ENCODE assay signal across 9 mouse cellular contexts in genomic region chr6:72219549-72219948, GRCm38 (mm10). TPM values are rescaled to one million over a fixed set of nuclear protein-coding genes. Genes with fewer than 3 reads are reported as not detected.
A peak's percentile ranks its signal among the peaks of the same experiment; 100 is the strongest.
DNase-seq lines count a peak whose midpoint lies in the region; ATAC-seq and TF ChIP-seq lines count a peak whose summit lies in the region.
"Had no signal": no experiment of that assay in that cellular context is flagged by ENCODE, and none has a peak within 500 bp of the region (broad histone marks: within the 10 kb centered on the region; RNA-seq: fewer than 3 reads in every experiment).

No protein-coding gene starts in this region.

- DNase-seq in heart, adult 9 months (ENCODE audit: low spot score in 2 of 2), result no peak
- DNase-seq in kidney, postnatal 14 days, result peak; percentile 47
- DNase-seq in kidney, adult 2 months, result no peak
- peak; percentile 46 for DNase-seq in thymus, postnatal 4 days
- DNase-seq in thymus, adult 18-20 months, result no peak

- TF ChIP-seq POLR2A in kidney, adult 2 months (IDR thresholded peaks at IDR 0.05; ENCODE audit: low read depth, low read length), result no peak

- no peak for ATAC-seq in heart, embryonic 12.5 days (ENCODE audit: insufficient number of reproducible peaks, low FRiP score)
- no peak for ATAC-seq in inflammation-experienced regulatory T-cells, adult 6 months
- ATAC-seq: forebrain, embryonic 13.5 days had no signal

- peak overlapping the region; percentile 26; the same call in 1 of the 2 replicates for H3K9ac ChIP-seq in heart, embryonic 12.5 days
- H3K9ac ChIP-seq: forebrain, embryonic 13.5 days; liver, embryonic 15.5 days had no signal

- WGBS in heart, embryonic 12.5 days, result 23% methylated on average over 5 of the region's 5 CpGs
- WGBS in kidney, adult 2 months, result 64% methylated on average over 5 of the region's 5 CpGs

- 0 out of 2 replicates have a peak overlapping the region, but pooled peaks have one; percentile 5 for H3K27ac ChIP-seq in heart, embryonic 12.5 days (ENCODE audit: poor library complexity, severe bottlenecking)
- H3K27ac ChIP-seq in kidney, adult 2 months (ENCODE audit: insufficient read depth, low read depth, low read length), result no peak overlapping the region
- H3K27ac ChIP-seq: forebrain, embryonic 13.5 days; liver, embryonic 15.5 days had no signal

- no peak overlapping the region for H3K4me3 ChIP-seq in heart, embryonic 12.5 days
- H3K4me3 ChIP-seq in kidney, adult 2 months (ENCODE audit: insufficient read depth, low read depth, low read length), result no peak overlapping the region
- H3K4me3 ChIP-seq: forebrain, embryonic 13.5 days; liver, embryonic 15.5 days had no signal

- TF ChIP-seq CTCF in kidney, adult 2 months (conservative IDR thresholded peaks at IDR 0.05; ENCODE audit: insufficient read depth, insufficient read length, low read depth, low read length), result no peak

- H3K9me3 ChIP-seq in heart, embryonic 12.5 days (replicated peaks), result no peaks in the 10 kb centered on the region
- H3K9me3 ChIP-seq: forebrain, embryonic 13.5 days; liver, embryonic 15.5 days had no signal

- no peaks in the 10 kb centered on the region for H3K27me3 ChIP-seq in heart, embryonic 12.5 days (replicated peaks)
- no peaks in the 10 kb centered on the region for H3K27me3 ChIP-seq in kidney, adult 2 months (replicated peaks; ENCODE audit: control insufficient read depth, insufficient read depth, low read length)

- H3K4me1 ChIP-seq in heart, embryonic 12.5 days (replicated peaks), result peaks cover 90% of the 10 kb centered on the region
- peaks cover 14% of the 10 kb centered on the region for H3K4me1 ChIP-seq in kidney, adult 2 months (ENCODE audit: control insufficient read depth, insufficient read depth, low read length)

- no peaks in the 10 kb centered on the region for H3K36me3 ChIP-seq in heart, embryonic 12.5 days
- H3K36me3 ChIP-seq in kidney, adult 2 months (ENCODE audit: control insufficient read depth, insufficient read depth, low read length), result no peaks in the 10 kb centered on the region
- H3K36me3 ChIP-seq: liver, embryonic 15.5 days had no signal

- no peak overlapping the region; the same call in 1 of the 2 replicates for H3K4me2 ChIP-seq in heart, embryonic 12.5 days
- H3K4me2 ChIP-seq: forebrain, embryonic 13.5 days; liver, embryonic 15.5 days had no signal

RNA-seq across cellular contexts. Expression of gene Atoh8, which starts 15.8 kb away (rescaled TPM):
- polyA plus RNA-seq in heart, embryonic 12.5 days (2016; fragmentation: Nextera tagmentation; extraction: Ambion mirVana), result 14.1 and 14.9 TPM in 2 replicates
- 7.7 and 10.1 TPM in 2 replicates for polyA plus RNA-seq in kidney, adult 2 months (2012; rRNA removed)
- not detected for polyA plus RNA-seq in inflammation-experienced regulatory T-cells, adult 6 months (2017; shearing (Covaris generic))

Comparison
In these comparisons a context has a peak if more than half of its experiments do, and no peak if none do; other contexts are left out.
1. DNase-seq: peak in kidney, postnatal 14 days (single experiment) and thymus, postnatal 4 days (single experiment); none in heart, adult 9 months (0 of 2), kidney, adult 2 months (single experiment) and thymus, adult 18-20 months (0 of 2).